Mouse (Mus musculus) liver, embryonic 14.5 days (tissue): ENCODE data around the gene Btbd9. TPM values are rescaled to one million over a fixed set of nuclear protein-coding genes. Genes with fewer than 3 reads are reported as not detected.

Experiments
- ATAC-seq: fragments of 200-750 bp; cut with Nextera tagmentation; 2 replicates; pipeline ENCODE4 v1.8.0; 2017; ENCODE audit warnings: moderate number of reproducible peaks, mild to moderate bottlenecking, moderate library complexity; ENCODE audit not compliant: insufficient read depth
- DNase-seq, 3 experiments: peaks; one replicate each; pipeline ENCODE4 v3.0.0-alpha.2; 2012 to 2013; ENCODE audit warnings: low read depth in 3 of 3, low spot score in 3 of 3
- H3K27ac ChIP-seq: fragments of 300-500 bp; sonication (generic); 2 replicates; pipeline ENCODE4 v1.5.1; 2014; ENCODE audit warnings: moderate library complexity, mild to moderate bottlenecking, control low read depth, inconsistent platforms
- H3K27me3 ChIP-seq: fragments of 300-500 bp; sonication (generic); 2 replicates; pipeline ENCODE4 v1.6.1; 2014; ENCODE audit warnings: mild to moderate bottlenecking, low read length, moderate library complexity; ENCODE audit not compliant: control insufficient read depth, insufficient read depth
- H3K36me3 ChIP-seq: fragments of 300-500 bp; sonication (generic); replicated peaks from 2 replicates; pipeline ENCODE4 v1.6.1; 2014; ENCODE audit warnings: low read depth; ENCODE audit not compliant: control insufficient read depth, insufficient read depth
- H3K4me1 ChIP-seq, 2 experiments: fragments of 200-500 bp in 1 of 2; fragments of 300-500 bp in 1 of 2; sonication (generic) in 1 of 2; replicated peaks; 2 replicates each; pipeline ENCODE4 v1.6.1; 2012 to 2014; ENCODE audit warnings: antibody characterized with exemption in 1 of 2, inconsistent platforms in 1 of 2, low read length in 1 of 2; ENCODE audit not compliant: control insufficient read depth in 2 of 2, insufficient read depth in 2 of 2
- H3K4me2 ChIP-seq: fragments of 300-500 bp; sonication (generic); 2 replicates; pipeline ENCODE4 v1.6.1; 2014; ENCODE audit warnings: low read depth, mild to moderate bottlenecking, control low read depth, moderate library complexity
- H3K4me3 ChIP-seq, 2 experiments: fragments of 200-500 bp in 1 of 2; fragments of 300-500 bp in 1 of 2; sonication (generic) in 1 of 2; 2 replicates each; pipeline ENCODE4 v1.5.1; 2012 to 2014; ENCODE audit warnings: low read depth in 2 of 2, low read length in 2 of 2, mild to moderate bottlenecking in 2 of 2, control low read depth in 1 of 2, inconsistent platforms in 1 of 2, moderate library complexity in 1 of 2; ENCODE audit not compliant: insufficient read depth in 1 of 2
- H3K9ac ChIP-seq: fragments of 300-500 bp; sonication (generic); replicated peaks from 2 replicates; pipeline ENCODE4 v1.6.1; 2014; ENCODE audit warnings: mild to moderate bottlenecking, control low read depth, moderate library complexity
- H3K9me3 ChIP-seq: fragments of 300-500 bp; sonication (generic); 2 replicates; pipeline ENCODE4 v1.6.1; 2016; ENCODE audit warnings: low read length, mixed read lengths; ENCODE audit not compliant: control insufficient read depth
- CTCF ChIP-seq: IDR thresholded peaks from 2 replicates; pipeline ENCODE4 v1.5.1; 2016; ENCODE audit warnings: antibody characterized with exemption, low read depth, control low read depth
- EP300 ChIP-seq: IDR thresholded peaks from 2 replicates; pipeline ENCODE4 v1.6.1; 2016; ENCODE audit warnings: antibody characterized with exemption, low read depth
- WGBS: fragments of 180-500 bp; shearing (Covaris S2); extraction: QIAGEN DNeasy Blood & Tissue Kit; methylation state at CpG from one replicate; pipeline ENCODE4 v1.1.7; 2014; ENCODE audit not compliant: insufficient replicate concordance; 5-methylcytosine and 5-hydroxymethylcytosine counted together
- polyA plus RNA-seq, 2 experiments: library from polyadenylated mRNA; depleted of rRNA in 1 of 2; stranded (reverse) in 1 of 2; unstranded in 1 of 2; fragments of >200 nt; fragmentation: Nextera tagmentation in 1 of 2; extraction: Ambion mirVana in 1 of 2; gene quantifications; 2 replicates each; pipeline versions ENCODE4 v1.2.1 to v1.2.3; 2012 to 2014

Btbd9 gene
- polyA plus RNA-seq, 2 experiments: 2.7 to 9.6 TPM

DNA sequence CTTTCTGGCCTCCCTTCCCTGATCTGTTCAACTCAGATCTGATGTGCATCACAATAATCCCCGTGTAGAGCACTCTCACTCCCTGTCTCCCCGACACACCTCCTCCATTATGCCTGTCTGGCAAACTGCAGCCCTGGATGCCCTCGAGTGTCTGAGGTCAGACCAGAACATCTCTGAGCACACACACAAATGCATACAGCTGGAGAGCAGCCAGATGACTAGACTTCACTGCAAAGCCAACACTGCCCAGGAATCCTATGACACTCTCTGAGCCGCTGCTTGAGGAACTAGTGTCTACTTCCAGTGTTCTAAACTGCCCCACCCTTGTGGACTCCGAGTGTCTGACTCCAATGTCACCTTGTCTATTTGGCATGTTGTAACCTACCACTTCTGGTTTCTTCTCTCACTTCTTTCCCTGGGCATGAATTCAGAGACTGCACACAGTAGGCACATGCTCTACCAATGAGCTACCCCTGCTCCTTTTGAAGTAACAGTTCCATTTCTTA lies 112.0 kb downstream of the Btbd9 start:
- no peak for ATAC-seq
- H3K9me3 ChIP-seq: no peaks in the 10 kb centered on the region
- no peak for TF ChIP-seq CTCF
- no peak for TF ChIP-seq EP300
- no peaks in the 10 kb centered on the region for H3K27me3 ChIP-seq
- no peak overlapping the region for H3K4me3 ChIP-seq
- no peak overlapping the region for H3K27ac ChIP-seq
- no peak for DNase-seq
- H3K4me1 ChIP-seq: 0 out of 4 replicates have a peak, but pooled peaks cover 0 to 2% of the 10 kb centered on the region in 2 experiments
- whole genome bisulfite sequencing: 64% methylated on average over 5 of the region's 5 CpGs
- no peak overlapping the region for H3K9ac ChIP-seq
- H3K4me2 ChIP-seq: no peak overlapping the region
- H3K36me3 ChIP-seq: no peaks in the 10 kb centered on the region

DNA sequence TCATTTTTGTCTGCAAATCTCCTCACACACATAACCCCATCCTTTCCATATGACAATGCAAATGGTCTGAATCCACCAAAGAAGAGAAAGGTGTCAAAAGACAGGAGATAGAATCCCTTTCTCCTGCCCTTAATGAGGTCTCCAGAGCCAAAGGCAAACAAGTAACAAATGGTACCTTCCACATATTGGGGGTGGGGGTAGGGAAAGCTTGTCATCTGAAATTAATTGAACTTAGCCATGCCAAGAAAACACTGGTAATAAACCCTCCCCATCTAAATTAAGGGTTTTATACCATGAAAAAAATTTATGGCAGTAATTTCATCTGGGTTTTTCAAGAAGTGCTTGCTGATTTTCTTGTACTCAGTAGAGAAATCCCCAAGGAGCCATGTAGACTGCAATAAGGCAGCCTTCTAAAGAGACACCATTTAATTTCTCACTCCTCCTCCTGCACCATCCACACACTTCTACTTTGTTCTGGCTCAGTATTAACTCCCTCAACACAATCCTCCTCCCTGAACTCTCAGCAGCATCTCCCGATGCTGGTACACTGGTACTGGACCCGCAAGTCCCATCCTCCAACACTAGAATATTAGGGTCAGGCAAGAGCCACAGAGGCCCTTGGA lies 115.5 kb downstream of the Btbd9 start:
- Histone ChIP-seq H3K27me3 (no peaks in the 10 kb centered on the region), H3K27ac (no peak overlapping the region), H3K4me1 (0 out of 4 replicates have a peak, but pooled peaks cover 0 to 2% of the 10 kb centered on the region in 2 experiments), H3K4me2 (no peak overlapping the region), H3K4me3 (no peak overlapping the region), H3K36me3 (no peaks in the 10 kb centered on the region), H3K9ac (no peak overlapping the region), H3K9me3 (no peaks in the 10 kb centered on the region)
- no peak for ATAC-seq
- no peak for TF ChIP-seq EP300
- no peak for DNase-seq
- WGBS: 77% methylated on average over 2 of the region's 2 CpGs

GRCm38 (mm10) chr17:30459706-30460105 lies 116.6 kb downstream of the Btbd9 start:
- Histone ChIP-seq H3K27ac (no peak overlapping the region), H3K4me2 (no peak overlapping the region), H3K36me3 (no peaks in the 10 kb centered on the region), H3K4me3 (no peak overlapping the region), H3K4me1 (0 out of 4 replicates have a peak, but pooled peaks cover 0 to under 1% of the 10 kb centered on the region in 2 experiments), H3K9me3 (no peaks in the 10 kb centered on the region), H3K27me3 (no peaks in the 10 kb centered on the region), H3K9ac (no peak overlapping the region)
- DNase-seq (no peak), ATAC-seq (no peak)
- WGBS: 80% methylated on average over 5 of the region's 5 CpGs
- TF ChIP-seq CTCF (no peak), EP300 (no peak)

- Histone ChIP-seq H3K9me3 (no peaks in the 10 kb centered on the region), H3K4me2 (no peak overlapping the region), H3K4me3 (no peak overlapping the region), H3K4me1 (no peaks in the 10 kb centered on the region), H3K9ac (no peak overlapping the region), H3K36me3 (no peaks in the 10 kb centered on the region), H3K27me3 (no peaks in the 10 kb centered on the region), H3K27ac (no peak overlapping the region)
- TF ChIP-seq CTCF (no peak), EP300 (no peak)
- WGBS: 74% methylated on average over 5 of the region's 5 CpGs
- no peak for DNase-seq
- no peak for ATAC-seq
Observed at GRCm38 (mm10) chr17:30458926-30459325, 117.4 kb downstream of the Btbd9 start.

- Histone ChIP-seq H3K36me3 (no peaks in the 10 kb centered on the region), H3K27me3 (no peaks in the 10 kb centered on the region), H3K4me3 (no peak overlapping the region), H3K4me2 (no peak overlapping the region), H3K9me3 (no peaks in the 10 kb centered on the region), H3K4me1 (no peaks in the 10 kb centered on the region), H3K9ac (no peak overlapping the region), H3K27ac (no peak overlapping the region)
- DNase-seq (no peak), ATAC-seq (no peak)
- 54% methylated on average over 3 of the region's 3 CpGs for WGBS
- no peak for TF ChIP-seq EP300
- no peak for TF ChIP-seq CTCF
Observed at GRCm38 (mm10) chr17:30458301-30458700, 118.0 kb downstream of the Btbd9 start.
